Mouse (Mus musculus) midbrain, postnatal 0 days (tissue): ENCODE data around the gene Map1lc3b. TPM values are rescaled to one million over a fixed set of nuclear protein-coding genes. Genes with fewer than 3 reads are reported as not detected.
A peak's percentile ranks its signal among the peaks of the same experiment; 100 is the strongest.

Experiments used
- ATAC-seq: fragments of 200-750 bp; cut with Nextera tagmentation; 2 replicates; pipeline ENCODE4 v1.8.0; 2017; ENCODE audit warnings: moderate number of reproducible peaks, mild to moderate bottlenecking, moderate TSS enrichment, moderate library complexity; ENCODE audit not compliant: low FRiP score
- DNase-seq: peaks from one replicate; pipeline ENCODE4 v3.0.0-alpha.2; 2015; ENCODE audit warnings: low spot score
- H3K27ac ChIP-seq: fragments of 300-500 bp; sonication (generic); 2 replicates; pipeline ENCODE4 v1.5.1; 2014; ENCODE audit warnings: low read depth, mild to moderate bottlenecking, low read length, mixed read lengths
- H3K27me3 ChIP-seq: fragments of 300-500 bp; sonication (generic); 2 replicates; pipeline ENCODE4 v1.6.1; 2014; ENCODE audit warnings: low read length, control low read depth, mixed read lengths; ENCODE audit not compliant: insufficient read depth
- H3K36me3 ChIP-seq: fragments of 300-500 bp; sonication (generic); 2 replicates; pipeline ENCODE4 v1.6.1; 2014; ENCODE audit warnings: low read length, control low read depth, mixed read lengths; ENCODE audit not compliant: insufficient read depth
- H3K4me1 ChIP-seq: fragments of 300-500 bp; sonication (generic); 2 replicates; pipeline ENCODE4 v1.6.1; 2014; ENCODE audit warnings: mild to moderate bottlenecking, control low read depth, antibody characterized with exemption, low read length, mixed read lengths; ENCODE audit not compliant: insufficient read depth
- H3K4me2 ChIP-seq: fragments of 300-500 bp; sonication (generic); 2 replicates; pipeline ENCODE4 v1.6.1; 2014; ENCODE audit warnings: low read depth, mild to moderate bottlenecking, low read length, mixed read lengths; ENCODE audit not compliant: poor library complexity, severe bottlenecking
- H3K4me3 ChIP-seq: fragments of 300-500 bp; sonication (generic); 2 replicates; pipeline ENCODE4 v1.5.1; 2014; ENCODE audit warnings: low read depth, mild to moderate bottlenecking, low read length, moderate library complexity
- H3K9ac ChIP-seq: fragments of 300-500 bp; sonication (generic); replicated peaks from 2 replicates; pipeline ENCODE4 v1.6.1; 2014; ENCODE audit warnings: mild to moderate bottlenecking, low read length, moderate library complexity, mixed read lengths; ENCODE audit not compliant: poor library complexity, severe bottlenecking
- H3K9me3 ChIP-seq: fragments of 300-500 bp; sonication (generic); 2 replicates; pipeline ENCODE4 v1.6.1; 2016; ENCODE audit warnings: low read length, control low read depth
- CTCF ChIP-seq: IDR thresholded peaks from 2 replicates; pipeline ENCODE4 v1.5.1; 2016; ENCODE audit warnings: antibody characterized with exemption, mild to moderate bottlenecking
- WGBS: fragments of 180-500 bp; shearing (Covaris S2); extraction: QIAGEN DNeasy Blood & Tissue Kit; methylation state at CpG from one replicate; pipeline ENCODE4 v1.1.7; 2014; 5-methylcytosine and 5-hydroxymethylcytosine counted together
- polyA plus RNA-seq: library from polyadenylated mRNA; unstranded; fragments of >200 nt; fragmentation: Nextera tagmentation; extraction: Ambion mirVana; gene quantifications from 2 replicates; pipeline ENCODE4 v1.2.1, GENCODE M21; 2015
- total RNA-seq: library from RNA; depleted of rRNA; stranded (reverse); fragments of >200 nt; gene quantifications from 2 replicates; pipeline ENCODE4 v1.2.3, GENCODE M21; 2014; rRNA removed

Gene Map1lc3b
- total RNA-seq (264 and 279 TPM in 2 replicates), polyA plus RNA-seq (343 and 373 TPM in 2 replicates)

DNA sequence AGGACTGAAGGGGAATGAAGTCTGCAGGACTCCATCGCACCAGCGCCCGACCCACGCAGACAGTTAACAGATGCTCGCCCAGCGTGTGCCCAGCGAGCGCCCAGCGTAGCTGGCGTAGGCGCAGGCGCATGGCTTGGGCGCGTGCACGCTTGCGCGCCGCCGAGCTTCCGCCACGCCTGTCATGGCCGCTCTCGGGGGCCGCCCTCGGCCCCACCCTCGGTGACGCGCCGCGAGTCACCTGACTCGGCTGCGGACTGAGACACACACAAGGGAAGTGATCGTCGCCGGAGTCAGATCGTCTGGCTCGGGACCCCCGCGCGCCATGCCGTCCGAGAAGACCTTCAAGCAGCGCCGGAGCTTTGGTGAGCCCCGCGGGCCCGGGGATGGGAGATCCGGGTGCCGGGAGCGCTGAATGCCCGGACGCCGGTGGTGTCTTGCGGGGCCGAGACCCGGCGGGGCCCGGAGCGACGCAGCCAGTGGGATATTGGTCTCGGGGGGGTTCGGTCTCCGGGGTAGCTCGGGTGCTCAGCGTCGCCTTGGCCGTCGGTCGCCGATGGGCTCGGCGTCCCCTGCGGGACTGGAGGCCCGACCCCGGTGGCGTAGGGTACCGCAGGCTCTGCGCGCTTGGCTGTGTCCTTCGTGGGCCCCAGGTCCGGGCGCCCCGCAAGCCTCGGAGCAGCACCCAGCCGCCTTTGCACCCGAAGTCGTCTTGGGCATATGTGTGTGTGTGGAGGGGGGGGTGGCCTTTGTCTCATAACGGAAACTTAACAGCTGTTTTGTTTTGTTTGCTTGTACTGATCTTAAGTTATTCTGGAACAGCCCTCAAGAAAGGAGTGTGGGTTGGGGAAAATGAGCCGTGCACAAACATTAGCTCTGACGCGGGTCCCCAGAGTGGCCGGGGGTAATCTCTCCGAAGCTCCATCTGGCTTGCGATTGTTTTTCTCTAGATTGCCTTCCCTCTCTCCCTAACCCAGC lies at the start of gene Map1lc3b:
TSS of gene Map1lc3b (plus strand) at position 159 of the 975 bp plus-strand sequence.
- peak within 1 kb of the TSS; percentile 89 for H3K9ac ChIP-seq
- peak within 1 kb of the TSS; percentile 86 for H3K4me3 ChIP-seq
- WGBS = under 1% methylated on average over 92 of the region's 94 CpGs
- peak within 1 kb of the TSS; percentile 82 for H3K27ac ChIP-seq
- H3K27me3 ChIP-seq = no peaks in the 10 kb centered on the region
- no peak for TF ChIP-seq CTCF
- peak; percentile 97 for DNase-seq
- peaks cover 17% of the 10 kb centered on the region for H3K4me1 ChIP-seq
- peak within 1 kb of the TSS; percentile 87 for H3K4me2 ChIP-seq
- ATAC-seq = peak; percentile 89
- H3K9me3 ChIP-seq = no peaks in the 10 kb centered on the region
- peaks cover 12% of the 10 kb centered on the region for H3K36me3 ChIP-seq

DNA sequence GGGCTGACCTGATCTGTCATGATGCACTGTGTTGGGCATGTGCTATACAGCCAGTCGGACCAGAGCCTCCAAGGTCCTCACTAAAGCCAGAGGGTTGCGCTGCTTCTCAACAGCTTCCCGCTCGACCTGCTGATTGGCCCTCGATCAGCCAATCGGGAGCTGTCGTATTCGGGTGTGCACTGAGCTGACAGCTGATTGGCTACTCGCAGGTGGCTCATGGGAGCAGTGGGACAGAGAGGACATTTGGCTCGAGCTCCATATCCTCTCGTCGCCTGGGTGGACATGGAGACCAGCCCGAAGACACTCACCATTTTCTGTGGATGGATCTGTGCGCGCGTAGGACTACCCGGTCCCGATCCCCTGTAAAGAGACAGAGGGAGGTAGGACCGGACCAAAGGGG lies 48.3 kb upstream of the Map1lc3b start:
- no peaks in the 10 kb centered on the region for H3K9me3 ChIP-seq
- H3K27me3 ChIP-seq = no peaks in the 10 kb centered on the region
- 89% methylated on average over 19 of the region's 19 CpGs for WGBS
- DNase-seq (no peak), ATAC-seq (no peak)
- H3K27ac ChIP-seq = no peak overlapping the region
- no peak for TF ChIP-seq CTCF
- no peaks in the 10 kb centered on the region for H3K4me1 ChIP-seq
- no peaks in the 10 kb centered on the region for H3K36me3 ChIP-seq
- H3K4me2 ChIP-seq = no peak overlapping the region
- H3K9ac ChIP-seq = no peak overlapping the region
- H3K4me3 ChIP-seq = no peak overlapping the region

DNA sequence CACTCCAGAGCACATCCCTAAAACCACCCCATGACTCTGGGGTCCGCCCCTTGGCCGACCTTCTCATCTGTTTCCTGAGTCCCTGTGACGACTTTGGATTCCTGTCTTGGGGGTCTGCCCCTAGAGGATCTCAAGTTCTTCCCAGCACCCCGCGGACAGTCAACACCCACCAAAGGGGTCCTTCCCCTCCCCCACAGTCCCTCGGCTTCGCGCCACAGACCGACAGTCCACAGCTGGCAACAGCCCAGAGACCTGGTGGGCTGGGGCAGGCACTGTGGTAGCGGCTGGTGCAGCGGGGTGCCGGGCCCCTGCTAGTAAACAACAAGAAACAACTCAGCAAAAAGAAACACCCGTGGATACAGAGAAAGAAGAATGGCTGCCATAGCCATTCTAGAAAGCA lies 47.3 kb upstream of the Map1lc3b start:
- H3K4me1 ChIP-seq = no peaks in the 10 kb centered on the region
- no peaks in the 10 kb centered on the region for H3K27me3 ChIP-seq
- DNase-seq = no peak
- no peak overlapping the region for H3K4me3 ChIP-seq
- H3K4me2 ChIP-seq = no peak overlapping the region
- TF ChIP-seq CTCF = no peak
- no peaks in the 10 kb centered on the region for H3K9me3 ChIP-seq
- H3K27ac ChIP-seq = no peak overlapping the region
- WGBS = 68% methylated on average over 13 of the region's 13 CpGs
- H3K36me3 ChIP-seq = no peaks in the 10 kb centered on the region
- H3K9ac ChIP-seq = no peak overlapping the region
- ATAC-seq = no peak

DNA sequence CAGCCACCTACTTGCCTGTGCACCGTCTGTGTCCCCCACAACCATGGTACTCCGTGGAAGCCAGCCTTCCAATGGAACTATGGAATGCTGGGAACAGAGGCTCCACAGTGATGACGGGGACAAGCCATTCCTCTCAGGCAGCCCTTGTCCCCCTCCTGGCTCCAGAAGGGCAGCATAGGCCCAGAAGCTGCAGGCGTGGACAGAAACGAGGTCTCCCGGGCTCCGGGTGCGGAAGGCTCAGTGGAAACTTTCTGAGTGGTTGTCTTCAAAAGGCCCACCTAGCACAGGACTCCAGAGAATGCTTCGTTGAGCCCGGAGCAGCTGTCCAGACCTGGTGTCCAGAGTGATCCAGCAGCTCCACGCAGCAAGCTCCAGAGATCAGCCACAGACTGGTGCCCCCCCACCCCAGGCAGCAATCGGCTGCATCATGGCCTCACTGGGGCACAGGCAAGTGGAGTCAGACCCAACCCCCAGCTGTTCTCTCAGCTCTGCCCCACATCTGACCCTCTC lies 45.8 kb upstream of the Map1lc3b start, which contains the start of gene 1700018B08Rik:
TSS of gene 1700018B08Rik (minus strand) at position 45 of the 510 bp plus-strand sequence.
- H3K4me2 ChIP-seq = no peak within 1 kb of the TSS
- no peak for TF ChIP-seq CTCF
- no peak within 1 kb of the TSS for H3K4me3 ChIP-seq
- WGBS = 93% methylated on average over 12 of the region's 12 CpGs
- no peaks in the 10 kb centered on the region for H3K27me3 ChIP-seq
- no peak within 1 kb of the TSS for H3K27ac ChIP-seq
- ATAC-seq (no peak), DNase-seq (no peak)
- H3K4me1 ChIP-seq = no peaks in the 10 kb centered on the region
- H3K36me3 ChIP-seq = peaks cover 4% of the 10 kb centered on the region; the same call in 1 of the 2 replicates
- H3K9me3 ChIP-seq = no peaks in the 10 kb centered on the region
- H3K9ac ChIP-seq = no peak within 1 kb of the TSS

DNA sequence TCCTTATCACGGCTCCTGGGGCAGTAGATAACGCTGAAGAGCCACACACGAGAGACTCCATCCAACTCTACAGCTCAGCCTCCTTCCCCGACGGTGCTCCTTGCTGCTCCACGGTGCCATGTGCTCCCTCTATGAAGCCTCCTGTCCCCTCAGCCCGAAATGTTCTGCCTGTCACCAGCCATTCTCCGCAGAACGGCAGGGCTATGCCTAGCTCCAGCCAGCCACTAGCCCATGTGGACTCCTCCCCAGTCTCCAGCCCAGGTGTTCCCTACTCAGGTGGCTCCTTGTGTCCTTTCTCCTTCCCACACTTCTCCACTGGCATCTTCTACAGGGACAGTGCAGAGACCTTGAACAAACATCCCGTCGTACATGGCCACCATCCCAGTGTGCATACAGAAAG lies 45.2 kb upstream of the Map1lc3b start:
- Histone ChIP-seq H3K27me3 (no peaks in the 10 kb centered on the region), H3K4me1 (no peaks in the 10 kb centered on the region), H3K36me3 (peaks cover 10% of the 10 kb centered on the region), H3K4me3 (no peak overlapping the region), H3K4me2 (no peak overlapping the region), H3K9ac (no peak overlapping the region), H3K27ac (no peak overlapping the region), H3K9me3 (no peaks in the 10 kb centered on the region)
- ATAC-seq (no peak), DNase-seq (no peak)
- WGBS = 81% methylated on average over 11 of the region's 11 CpGs
- TF ChIP-seq CTCF = no peak

DNA sequence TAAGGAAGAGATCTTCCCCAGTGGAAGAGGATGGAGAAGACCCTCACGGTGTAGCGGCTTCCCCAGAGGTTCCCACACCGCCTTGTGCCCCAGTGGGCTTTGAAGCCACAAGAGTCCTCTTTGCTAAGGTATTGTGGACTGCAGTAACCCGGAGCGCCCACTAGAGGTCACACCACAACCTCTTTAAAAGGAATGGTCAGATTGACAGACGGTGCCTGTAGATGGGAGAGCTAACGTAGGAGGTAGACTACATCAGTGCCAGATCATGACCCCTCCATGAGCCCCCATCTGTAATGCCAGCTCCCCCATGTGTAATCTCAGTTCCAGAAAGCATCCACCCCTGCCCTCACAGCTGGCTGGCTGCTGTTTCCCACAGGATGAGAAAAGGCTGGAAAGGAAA lies 43.0 kb upstream of the Map1lc3b start:
- ATAC-seq (no peak), DNase-seq (peak; percentile 87)
- peak; percentile 91 for TF ChIP-seq CTCF

More for the DNA sequence above, 43.0 kb upstream of the Map1lc3b start:
- H3K36me3 ChIP-seq = peaks cover 31% of the 10 kb centered on the region
- no peak overlapping the region for H3K27ac ChIP-seq
- no peak overlapping the region for H3K9ac ChIP-seq
- 6% methylated on average over 7 of the region's 7 CpGs for WGBS
- H3K9me3 ChIP-seq = no peaks in the 10 kb centered on the region
- no peak overlapping the region for H3K4me3 ChIP-seq
- no peaks in the 10 kb centered on the region for H3K27me3 ChIP-seq
- H3K4me2 ChIP-seq = no peak overlapping the region
- H3K4me1 ChIP-seq = no peaks in the 10 kb centered on the region
